Mouse (Mus musculus) neural tube, embryonic 14.5 days (tissue): ENCODE data around the gene Sparcl1. TPM values are rescaled to one million over a fixed set of nuclear protein-coding genes. Genes with fewer than 3 reads are reported as not detected.
A peak's percentile ranks its signal among the peaks of the same experiment; 100 is the strongest.

Experiments used
- ATAC-seq: fragments of 200-750 bp; cut with Nextera tagmentation; 2 replicates; pipeline ENCODE4 v1.8.0; 2017; ENCODE audit warnings: low read depth, mild to moderate bottlenecking, moderate TSS enrichment, moderate library complexity
- H3K27ac ChIP-seq: fragments of 300-500 bp; sonication (generic); 2 replicates; pipeline ENCODE4 v1.5.1; 2014; ENCODE audit warnings: low read depth, mild to moderate bottlenecking, control low read depth, low read length, moderate library complexity, mixed read lengths
- H3K27me3 ChIP-seq: fragments of 300-500 bp; sonication (generic); 2 replicates; pipeline ENCODE4 v1.6.1; 2014; ENCODE audit warnings: low read length; ENCODE audit not compliant: control insufficient read depth, insufficient read depth
- H3K36me3 ChIP-seq: fragments of 300-500 bp; sonication (generic); 2 replicates; pipeline ENCODE4 v1.6.1; 2014; ENCODE audit warnings: low read length, mixed read lengths; ENCODE audit not compliant: control insufficient read depth, insufficient read depth
- H3K4me1 ChIP-seq: fragments of 300-500 bp; sonication (generic); 2 replicates; pipeline ENCODE4 v1.6.1; 2014; ENCODE audit warnings: low read length; ENCODE audit not compliant: control insufficient read depth, insufficient read depth
- H3K4me2 ChIP-seq: fragments of 300-500 bp; sonication (generic); 2 replicates; pipeline ENCODE4 v1.6.1; 2014; ENCODE audit warnings: mild to moderate bottlenecking, low read depth, low read length, control low read depth
- H3K4me3 ChIP-seq: fragments of 300-500 bp; sonication (generic); 2 replicates; pipeline ENCODE4 v1.5.1; 2014; ENCODE audit warnings: low read depth, low read length, control low read depth, mixed read lengths
- H3K9ac ChIP-seq: fragments of 300-500 bp; sonication (generic); replicated peaks from 2 replicates; pipeline ENCODE4 v1.6.1; 2014; ENCODE audit warnings: low read depth, mild to moderate bottlenecking, control low read depth, low read length, mixed read lengths
- H3K9me3 ChIP-seq: fragments of 300-500 bp; sonication (generic); 2 replicates; pipeline ENCODE4 v1.6.1; 2016; ENCODE audit warnings: low read length; ENCODE audit not compliant: control insufficient read depth
- WGBS: fragments of 180-500 bp; shearing (Covaris S2); extraction: QIAGEN DNeasy Blood & Tissue Kit; methylation state at CpG from one replicate; pipeline ENCODE4 v1.1.7; 2014; 5-methylcytosine and 5-hydroxymethylcytosine counted together
- polyA plus RNA-seq: library from polyadenylated mRNA; unstranded; fragments of >200 nt; fragmentation: Nextera tagmentation; extraction: Ambion mirVana; gene quantifications from 2 replicates; pipeline ENCODE4 v1.2.1, GENCODE M21; 2014

Sparcl1 gene
- polyA plus RNA-seq, 1 experiment from 2014 or later: 427 TPM

DNA sequence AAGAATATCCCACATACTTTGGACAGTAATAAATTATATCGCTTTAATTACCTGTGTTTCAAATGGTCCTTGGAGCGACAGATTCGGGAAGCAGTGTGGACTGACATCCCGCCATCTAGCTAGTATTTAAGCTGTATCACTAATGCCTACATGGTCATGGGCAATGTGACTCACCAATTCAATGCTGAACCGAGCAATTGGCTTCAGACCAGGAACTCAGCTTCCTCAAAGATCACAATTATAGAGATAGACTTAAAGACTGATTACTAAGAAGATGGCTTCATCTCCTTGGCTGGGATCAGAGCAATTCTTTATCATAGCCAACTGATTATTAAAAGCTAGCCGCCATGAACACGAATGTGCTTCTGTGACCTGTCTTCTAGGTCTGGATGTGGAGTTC, 36.0 kb downstream of the Sparcl1 start, which contains the start of gene Gm17660:
Gm17660 (minus strand) TSS at position 101 of the 400 bp plus-strand sequence.
- Histone ChIP-seq H3K9ac (no peak within 1 kb of the TSS), H3K4me2 (no peak within 1 kb of the TSS), H3K4me1 (no peaks in the 10 kb centered on the region), H3K27ac (no peak within 1 kb of the TSS), H3K27me3 (no peaks in the 10 kb centered on the region), H3K4me3 (no peak within 1 kb of the TSS), H3K9me3 (no peaks in the 10 kb centered on the region), H3K36me3 (no peaks in the 10 kb centered on the region)
- no peak for ATAC-seq
- WGBS: 95% methylated on average over 7 of the region's 7 CpGs

DNA sequence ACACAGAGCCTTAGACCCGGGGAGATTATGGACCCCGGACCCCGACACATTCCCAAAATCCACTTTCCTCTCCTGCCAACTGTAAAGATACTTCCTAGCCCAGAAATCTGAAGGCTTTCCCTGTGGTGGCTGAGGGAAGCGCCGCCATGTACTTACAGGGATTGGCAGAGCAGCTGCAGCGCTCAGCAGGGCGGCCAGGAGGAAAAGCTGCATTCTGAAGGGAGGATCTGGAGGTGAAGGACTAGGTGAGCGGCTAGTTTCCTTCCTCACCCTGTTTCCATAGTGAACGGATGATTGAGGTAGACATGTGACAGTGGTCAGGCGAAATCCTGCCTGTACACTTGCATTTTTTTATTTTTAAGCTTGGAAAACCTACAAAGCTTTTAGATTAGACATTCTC, 37.2 kb downstream of the Sparcl1 start:
- no peak overlapping the region for H3K9ac ChIP-seq
- no peaks in the 10 kb centered on the region for H3K4me1 ChIP-seq
- H3K4me2 ChIP-seq: no peak overlapping the region
- H3K27ac ChIP-seq: no peak overlapping the region
- no peaks in the 10 kb centered on the region for H3K27me3 ChIP-seq
- no peak overlapping the region for H3K4me3 ChIP-seq
- ATAC-seq: no peak
- no peaks in the 10 kb centered on the region for H3K9me3 ChIP-seq
- WGBS: 37% methylated on average over 10 of the region's 10 CpGs
- no peaks in the 10 kb centered on the region for H3K36me3 ChIP-seq

- WGBS: 41% methylated on average over 12 of the region's 12 CpGs
- no peak overlapping the region for H3K9ac ChIP-seq
- H3K27ac ChIP-seq: no peak overlapping the region
- no peaks in the 10 kb centered on the region for H3K27me3 ChIP-seq
- H3K4me3 ChIP-seq: no peak overlapping the region
- no peaks in the 10 kb centered on the region for H3K9me3 ChIP-seq
- no peaks in the 10 kb centered on the region for H3K4me1 ChIP-seq
- no peaks in the 10 kb centered on the region for H3K36me3 ChIP-seq
- peak; percentile 52 for ATAC-seq
- no peak overlapping the region for H3K4me2 ChIP-seq
These were observed 39.1 kb downstream of the Sparcl1 start for GRCm38 (mm10) chr5:104074388-104074787.

- Histone ChIP-seq H3K4me2 (no peak overlapping the region), H3K4me3 (no peak overlapping the region), H3K27me3 (no peaks in the 10 kb centered on the region), H3K27ac (no peak overlapping the region), H3K4me1 (no peaks in the 10 kb centered on the region), H3K9ac (no peak overlapping the region), H3K36me3 (no peaks in the 10 kb centered on the region), H3K9me3 (no peaks in the 10 kb centered on the region)
- WGBS: 74% methylated on average over 5 of the region's 5 CpGs
- ATAC-seq: peak; percentile 71; the same call in 1 of the 2 replicates
These were observed 39.9 kb downstream of the Sparcl1 start for GRCm38 (mm10) chr5:104073602-104074001.

- H3K9me3 ChIP-seq: no peaks in the 10 kb centered on the region
- peak overlapping the region; percentile 70 for H3K27ac ChIP-seq
- H3K4me3 ChIP-seq: no peak overlapping the region
- peak; percentile 81 for ATAC-seq
- H3K4me1 ChIP-seq: no peaks in the 10 kb centered on the region
- no peaks in the 10 kb centered on the region for H3K36me3 ChIP-seq
- 3% methylated on average over 7 of the region's 8 CpGs for WGBS
- no peak overlapping the region for H3K9ac ChIP-seq
- H3K4me2 ChIP-seq: no peak overlapping the region
- no peaks in the 10 kb centered on the region for H3K27me3 ChIP-seq
These were observed 41.2 kb downstream of the Sparcl1 start for GRCm38 (mm10) chr5:104072272-104072886.

GRCm38 (mm10) chr5:104071048-104071447, 42.5 kb downstream of the Sparcl1 start:
- Histone ChIP-seq H3K4me1 (no peaks in the 10 kb centered on the region), H3K4me3 (no peak overlapping the region), H3K27ac (no peak overlapping the region), H3K36me3 (no peaks in the 10 kb centered on the region), H3K4me2 (no peak overlapping the region), H3K27me3 (no peaks in the 10 kb centered on the region), H3K9me3 (no peaks in the 10 kb centered on the region), H3K9ac (no peak overlapping the region)
- 58% methylated on average over 4 of the region's 4 CpGs for WGBS
- no peak for ATAC-seq

DNA sequence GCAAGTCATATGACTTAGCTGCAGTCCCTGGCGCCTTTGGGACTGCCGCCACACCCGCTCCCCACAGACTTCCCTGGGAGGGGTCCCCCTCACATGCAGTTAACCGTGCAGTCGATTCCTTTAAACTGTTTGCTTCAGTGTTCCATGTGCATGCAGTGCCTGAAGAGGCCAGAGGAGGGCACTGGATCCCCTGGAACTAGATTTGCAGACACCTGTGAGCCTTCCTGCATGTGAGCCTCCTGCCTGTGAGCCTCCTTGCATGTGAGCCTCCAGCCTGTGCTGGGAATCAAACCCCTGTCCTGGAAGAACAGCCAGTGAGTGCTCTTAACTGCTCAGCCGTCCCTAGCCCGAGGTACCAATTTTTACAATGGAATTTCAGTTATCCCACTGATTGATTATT, 44.8 kb downstream of the Sparcl1 start:
- H3K4me3 ChIP-seq: no peak overlapping the region
- ATAC-seq: no peak; the same call in 1 of the 2 replicates
- peaks cover 6% of the 10 kb centered on the region; the same call in 1 of the 2 replicates for H3K36me3 ChIP-seq
- no peak overlapping the region for H3K9ac ChIP-seq
- no peak overlapping the region for H3K27ac ChIP-seq
- H3K4me2 ChIP-seq: no peak overlapping the region
- H3K27me3 ChIP-seq: no peaks in the 10 kb centered on the region
- no peaks in the 10 kb centered on the region for H3K9me3 ChIP-seq
- 87% methylated on average over 7 of the region's 7 CpGs for whole genome bisulfite sequencing
- no peaks in the 10 kb centered on the region for H3K4me1 ChIP-seq

- Histone ChIP-seq H3K9ac (no peak overlapping the region), H3K27me3 (no peaks in the 10 kb centered on the region), H3K9me3 (no peaks in the 10 kb centered on the region), H3K36me3 (peaks cover 30% of the 10 kb centered on the region), H3K4me2 (no peak overlapping the region), H3K4me3 (no peak overlapping the region), H3K27ac (no peak overlapping the region), H3K4me1 (no peaks in the 10 kb centered on the region)
- 93% methylated on average over 11 of the region's 11 CpGs for WGBS
- ATAC-seq: no peak
These were observed 50.6 kb downstream of the Sparcl1 start for GRCm38 (mm10) chr5:104062773-104063551.
